Mouse (Mus musculus) limb, embryonic 13.5 days (tissue): ENCODE data around the gene Ggt6. TPM values are rescaled to one million over a fixed set of nuclear protein-coding genes. Genes with fewer than 3 reads are reported as not detected.
A peak's percentile ranks its signal among the peaks of the same experiment; 100 is the strongest.

ENCODE experiments used
- ATAC-seq: fragments of 200-750 bp; cut with Nextera tagmentation; 2 replicates; pipeline ENCODE4 v1.8.0; 2017; ENCODE audit warnings: low read depth, moderate number of reproducible peaks, moderate TSS enrichment; ENCODE audit not compliant: low FRiP score
- H3K27ac ChIP-seq: fragments of 300-500 bp; sonication (generic); 2 replicates; pipeline ENCODE4 v1.5.1; 2015; ENCODE audit warnings: inconsistent platforms, mild to moderate bottlenecking, moderate library complexity
- H3K27me3 ChIP-seq: fragments of 300-500 bp; sonication (generic); 2 replicates; pipeline ENCODE4 v1.6.1; 2015; ENCODE audit warnings: mild to moderate bottlenecking, inconsistent platforms
- H3K36me3 ChIP-seq: fragments of 300-500 bp; sonication (generic); 2 replicates; pipeline ENCODE4 v1.6.1; 2015; ENCODE audit warnings: inconsistent platforms, mild to moderate bottlenecking, moderate library complexity
- H3K4me1 ChIP-seq: fragments of 300-500 bp; sonication (generic); 2 replicates; pipeline ENCODE4 v1.6.1; 2015; ENCODE audit warnings: inconsistent platforms
- H3K4me2 ChIP-seq: fragments of 300-500 bp; sonication (generic); replicated peaks from 2 replicates; pipeline ENCODE4 v1.6.1; 2015; ENCODE audit warnings: inconsistent platforms, mild to moderate bottlenecking, moderate library complexity
- H3K4me3 ChIP-seq: fragments of 300-500 bp; sonication (generic); 2 replicates; pipeline ENCODE4 v1.5.1; 2015; ENCODE audit warnings: moderate library complexity, mild to moderate bottlenecking, inconsistent platforms
- H3K9ac ChIP-seq: fragments of 300-500 bp; sonication (generic); 2 replicates; pipeline ENCODE4 v1.6.1; 2015; ENCODE audit warnings: mild to moderate bottlenecking, inconsistent platforms
- H3K9me3 ChIP-seq: fragments of 300-500 bp; sonication (generic); 2 replicates; pipeline ENCODE4 v1.6.1; 2016; ENCODE audit warnings: inconsistent platforms
- WGBS: fragments of 180-500 bp; shearing (Covaris S2); methylation state at CpG from one replicate; pipeline ENCODE4 v1.1.7; 2015; 5-methylcytosine and 5-hydroxymethylcytosine counted together
- polyA plus RNA-seq: library from polyadenylated mRNA; unstranded; fragments of >200 nt; fragmentation: Nextera tagmentation; extraction: Ambion mirVana; gene quantifications from 2 replicates; pipeline ENCODE4 v1.2.1, GENCODE M21; 2015

Gene Ggt6
- polyA plus RNA-seq, 1 experiment from 2014 or later = 0.74 TPM

GRCm38 (mm10) chr11:72452140-72452665 is 16.9 kb downstream of the Ggt6 start:
- 83% methylated on average over 3 of the region's 3 CpGs for WGBS
- H3K36me3 ChIP-seq = peaks cover 55% of the 10 kb centered on the region

GRCm38 (mm10) chr11:72453105-72453953 is 18.0 kb downstream of the Ggt6 start:
- Histone ChIP-seq H3K4me2 (no peak overlapping the region), H3K4me1 (no peaks in the 10 kb centered on the region), H3K9me3 (no peaks in the 10 kb centered on the region), H3K4me3 (no peak overlapping the region), H3K36me3 (peaks cover 44% of the 10 kb centered on the region), H3K27me3 (no peaks in the 10 kb centered on the region), H3K9ac (no peak overlapping the region), H3K27ac (no peak overlapping the region; the same call in 1 of the 2 replicates)
- ATAC-seq = no peak
- WGBS = 55% methylated on average over 15 of the region's 15 CpGs

More at GRCm38 (mm10) chr11:72452140-72452665, 16.9 kb downstream of the Ggt6 start:
- no peaks in the 10 kb centered on the region for H3K9me3 ChIP-seq
- H3K27ac ChIP-seq = no peak overlapping the region
- H3K4me1 ChIP-seq = no peaks in the 10 kb centered on the region
- H3K9ac ChIP-seq = no peak overlapping the region
- no peaks in the 10 kb centered on the region for H3K27me3 ChIP-seq
- H3K4me3 ChIP-seq = no peak overlapping the region
- H3K4me2 ChIP-seq = no peak overlapping the region
- ATAC-seq = no peak

GRCm38 (mm10) chr11:72455694-72456093 is 20.4 kb downstream of the Ggt6 start:
- Histone ChIP-seq H3K4me3 (no peak overlapping the region), H3K36me3 (peaks cover 20% of the 10 kb centered on the region), H3K9me3 (no peaks in the 10 kb centered on the region), H3K4me2 (no peak overlapping the region), H3K27me3 (no peaks in the 10 kb centered on the region), H3K27ac (no peak overlapping the region), H3K4me1 (no peaks in the 10 kb centered on the region), H3K9ac (no peak overlapping the region)
- no peak for ATAC-seq
- WGBS = 73% methylated on average over 5 of the region's 5 CpGs

- H3K4me3 ChIP-seq = no peak overlapping the region
- no peak for ATAC-seq
- no peak overlapping the region for H3K27ac ChIP-seq
- H3K4me2 ChIP-seq = no peak overlapping the region
- no peaks in the 10 kb centered on the region for H3K36me3 ChIP-seq
- WGBS = 69% methylated on average over 12 of the region's 12 CpGs
- no peaks in the 10 kb centered on the region for H3K4me1 ChIP-seq
- no peak overlapping the region for H3K9ac ChIP-seq
- no peaks in the 10 kb centered on the region for H3K27me3 ChIP-seq
- no peaks in the 10 kb centered on the region for H3K9me3 ChIP-seq
Measured at GRCm38 (mm10) chr11:72457995-72458496, 22.7 kb downstream of the Ggt6 start.

GRCm38 (mm10) chr11:72458502-72458901 is 23.2 kb downstream of the Ggt6 start:
- H3K27ac ChIP-seq = no peak overlapping the region
- H3K9ac ChIP-seq = no peak overlapping the region
- no peak overlapping the region for H3K4me3 ChIP-seq
- H3K4me2 ChIP-seq = no peak overlapping the region
- WGBS = 76% methylated on average over 3 of the region's 3 CpGs
- no peaks in the 10 kb centered on the region for H3K36me3 ChIP-seq
- no peaks in the 10 kb centered on the region for H3K4me1 ChIP-seq
- no peaks in the 10 kb centered on the region for H3K9me3 ChIP-seq
- ATAC-seq = 0 out of 2 replicates have a peak, but pooled peaks have one; percentile 18
- H3K27me3 ChIP-seq = no peaks in the 10 kb centered on the region

- 56% methylated on average over 5 of the region's 5 CpGs for WGBS
Measured at GRCm38 (mm10) chr11:72461500-72461981, 26.2 kb downstream of the Ggt6 start.

GRCm38 (mm10) chr11:72464821-72465220 is 29.5 kb downstream of the Ggt6 start:
- Histone ChIP-seq H3K36me3 (no peaks in the 10 kb centered on the region), H3K4me2 (no peak overlapping the region), H3K4me3 (no peak overlapping the region), H3K9ac (no peak overlapping the region), H3K27ac (no peak overlapping the region), H3K9me3 (no peaks in the 10 kb centered on the region), H3K27me3 (no peaks in the 10 kb centered on the region), H3K4me1 (peaks cover 10% of the 10 kb centered on the region; the same call in 1 of the 2 replicates)
- 77% methylated on average over 3 of the region's 3 CpGs for WGBS
- no peak for ATAC-seq

More at GRCm38 (mm10) chr11:72461500-72461981, 26.2 kb downstream of the Ggt6 start:
- Histone ChIP-seq H3K27ac (no peak overlapping the region), H3K9me3 (no peaks in the 10 kb centered on the region), H3K36me3 (no peaks in the 10 kb centered on the region), H3K4me1 (peaks cover 4% of the 10 kb centered on the region; the same call in 1 of the 2 replicates), H3K27me3 (no peaks in the 10 kb centered on the region), H3K4me2 (no peak overlapping the region), H3K9ac (no peak overlapping the region), H3K4me3 (no peak overlapping the region)
- no peak for ATAC-seq

- Histone ChIP-seq H3K36me3 (no peaks in the 10 kb centered on the region), H3K4me3 (no peak overlapping the region), H3K9me3 (no peaks in the 10 kb centered on the region), H3K4me2 (no peak overlapping the region), H3K9ac (no peak overlapping the region), H3K27me3 (no peaks in the 10 kb centered on the region), H3K4me1 (peaks cover 10% of the 10 kb centered on the region; the same call in 1 of the 2 replicates), H3K27ac (no peak overlapping the region)
- ATAC-seq = no peak
- WGBS = 62% methylated on average over 11 of the region's 11 CpGs
Measured at GRCm38 (mm10) chr11:72465978-72466693, 30.8 kb downstream of the Ggt6 start.

- Histone ChIP-seq H3K27ac (no peak overlapping the region), H3K27me3 (no peaks in the 10 kb centered on the region), H3K36me3 (no peaks in the 10 kb centered on the region), H3K9me3 (no peaks in the 10 kb centered on the region), H3K4me1 (peaks cover 10% of the 10 kb centered on the region; the same call in 1 of the 2 replicates), H3K9ac (no peak overlapping the region), H3K4me2 (no peak overlapping the region), H3K4me3 (no peak overlapping the region)
- WGBS = 47% methylated on average over 11 of the region's 11 CpGs
- no peak for ATAC-seq
Measured at GRCm38 (mm10) chr11:72466694-72467507, 31.6 kb downstream of the Ggt6 start.

GRCm38 (mm10) chr11:72468525-72468924 is 33.2 kb downstream of the Ggt6 start:
- Histone ChIP-seq H3K9ac (no peak overlapping the region), H3K4me2 (no peak overlapping the region), H3K27me3 (no peaks in the 10 kb centered on the region), H3K9me3 (no peaks in the 10 kb centered on the region), H3K4me3 (no peak overlapping the region), H3K4me1 (peaks cover 10% of the 10 kb centered on the region; the same call in 1 of the 2 replicates), H3K36me3 (no peaks in the 10 kb centered on the region), H3K27ac (peak overlapping the region; percentile 3; the same call in 1 of the 2 replicates)
- 72% methylated on average over 5 of the region's 5 CpGs for WGBS
- ATAC-seq = no peak

GRCm38 (mm10) chr11:72469217-72469616 is 33.9 kb downstream of the Ggt6 start:
- no peaks in the 10 kb centered on the region for H3K27me3 ChIP-seq
- no peaks in the 10 kb centered on the region for H3K36me3 ChIP-seq
- peak overlapping the region; percentile 3; the same call in 1 of the 2 replicates for H3K27ac ChIP-seq
- WGBS = 38% methylated on average over 5 of the region's 5 CpGs
- peaks cover 10% of the 10 kb centered on the region; the same call in 1 of the 2 replicates for H3K4me1 ChIP-seq
- no peaks in the 10 kb centered on the region for H3K9me3 ChIP-seq
- H3K4me2 ChIP-seq = no peak overlapping the region
- no peak for ATAC-seq
- no peak overlapping the region for H3K9ac ChIP-seq
- no peak overlapping the region for H3K4me3 ChIP-seq
